Mouse (Mus musculus): ENCODE results near the gene Mvb12a. TPM values are rescaled to one million over a fixed set of nuclear protein-coding genes. Genes with fewer than 3 reads are reported as not detected.

Mvb12a gene
- polyA plus RNA-seq, 1 experiment from 2014 or later, result 66.6 TPM

DNA sequence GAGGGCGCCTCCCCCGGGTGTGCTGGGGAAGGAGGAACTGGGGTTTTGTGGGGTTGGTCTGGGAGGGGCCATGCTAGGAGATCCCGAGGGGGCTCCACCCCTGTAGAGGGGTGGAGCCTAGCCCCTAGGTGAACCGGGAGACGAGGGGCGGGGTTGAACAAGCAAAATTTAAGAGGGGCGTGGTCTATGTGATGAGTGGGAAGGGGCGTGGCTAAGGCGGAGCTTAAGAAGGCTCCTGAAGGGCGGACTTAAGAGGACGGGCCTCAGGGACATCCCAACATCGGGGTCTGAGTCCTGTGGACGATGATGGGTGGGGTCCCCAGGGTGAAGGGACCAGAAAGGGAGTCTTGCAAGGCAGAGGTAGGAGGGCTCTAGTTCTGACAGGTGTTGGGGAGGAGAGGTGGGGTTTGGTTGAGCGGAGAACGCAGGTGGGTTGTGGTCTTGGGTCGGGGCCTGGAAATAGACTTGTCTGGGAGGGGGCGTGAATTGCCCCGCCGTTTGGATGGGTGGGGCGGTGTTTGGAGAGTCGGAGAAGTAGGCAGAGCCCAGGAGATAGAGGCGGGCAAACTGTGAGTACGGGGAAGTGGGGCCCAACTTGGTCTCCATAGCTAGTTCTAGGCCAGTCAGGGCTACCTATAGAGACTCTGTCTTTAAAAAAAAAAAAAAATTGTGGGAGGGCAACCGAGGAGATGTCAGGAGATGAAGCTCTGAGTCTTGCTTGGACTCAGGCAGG lies 16.4 kb downstream of the Mvb12a start:
- Histone ChIP-seq H3K27ac (no peak overlapping the region), H3K27me3 (ENCODE audit: control insufficient read depth, insufficient read depth, low read length) (peaks cover 88% of the 10 kb centered on the region), H3K4me1 (replicated peaks; ENCODE audit: control insufficient read depth, insufficient read depth, low read length) (0 out of 2 replicates have a peak, but pooled peaks cover 4% of the 10 kb centered on the region), H3K4me3 (replicated peaks; ENCODE audit: low read length) (peak overlapping the region; percentile 18), H3K36me3 (replicated peaks; ENCODE audit: control insufficient read depth, insufficient read depth) (no peaks in the 10 kb centered on the region), H3K9ac (no peak overlapping the region), H3K4me2 (replicated peaks) (peak overlapping the region; percentile 38), H3K9me3 (ENCODE audit: control insufficient read depth, low read length) (no peaks in the 10 kb centered on the region)
- ATAC-seq (ENCODE audit: low FRiP score) (0 out of 2 replicates have a peak, but pooled peaks have one; percentile 10), DNase-seq (ENCODE audit: low spot score) (no peak)
- WGBS, result 3% methylated on average over 24 of the region's 24 CpGs

DNA sequence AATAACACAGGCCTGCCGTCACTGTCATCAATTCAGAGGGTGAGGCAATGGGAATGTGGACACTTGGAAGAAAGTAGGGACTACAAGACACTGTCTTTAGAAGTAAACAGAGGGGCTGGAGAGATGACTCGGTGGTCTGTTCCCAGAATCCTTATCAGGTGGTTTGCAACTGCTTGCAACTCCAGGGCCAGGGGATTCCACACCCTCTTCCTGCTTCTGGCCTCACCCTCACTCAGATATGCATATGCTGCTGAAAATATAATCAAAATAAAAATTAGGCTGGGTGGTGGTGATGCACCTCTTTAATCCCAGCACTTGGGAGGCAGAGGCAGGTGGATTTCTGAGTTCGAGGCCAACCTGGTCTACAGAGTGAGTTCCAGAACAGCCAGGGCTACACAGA lies 17.3 kb downstream of the Mvb12a start:
- H3K9ac ChIP-seq, result no peak overlapping the region
- H3K27me3 ChIP-seq (ENCODE audit: control insufficient read depth, insufficient read depth, low read length), result peaks cover 90% of the 10 kb centered on the region
- 0 out of 2 replicates have a peak, but pooled peaks cover 4% of the 10 kb centered on the region for H3K4me1 ChIP-seq (replicated peaks; ENCODE audit: control insufficient read depth, insufficient read depth, low read length)
- H3K9me3 ChIP-seq (ENCODE audit: control insufficient read depth, low read length), result no peaks in the 10 kb centered on the region
- H3K4me3 ChIP-seq (replicated peaks; ENCODE audit: low read length), result no peak overlapping the region
- H3K27ac ChIP-seq, result no peak overlapping the region
- no peaks in the 10 kb centered on the region for H3K36me3 ChIP-seq (replicated peaks; ENCODE audit: control insufficient read depth, insufficient read depth)
- no peak for ATAC-seq (ENCODE audit: low FRiP score)
- H3K4me2 ChIP-seq (replicated peaks), result no peak overlapping the region
- DNase-seq (ENCODE audit: low spot score), result no peak
- WGBS, result 79% methylated on average over 3 of the region's 3 CpGs

DNA sequence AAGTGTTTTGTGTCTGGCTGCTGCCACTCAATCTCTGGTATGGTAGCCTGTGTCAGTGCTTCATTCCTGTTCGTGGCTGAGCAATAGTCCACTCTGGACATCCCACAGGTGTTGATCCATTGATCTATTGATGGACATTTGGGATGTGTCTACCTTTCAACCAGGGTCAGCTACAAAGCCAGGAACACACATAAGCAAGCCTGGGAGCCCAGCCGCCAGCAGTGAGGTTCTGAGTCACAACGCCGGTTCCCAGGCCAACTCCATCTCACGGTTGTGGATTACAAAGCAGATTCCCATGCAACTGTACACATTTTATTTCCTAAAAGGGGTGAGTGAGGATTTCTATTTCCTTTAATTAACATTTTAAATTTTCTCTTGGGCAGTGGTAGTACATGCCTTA lies 18.0 kb downstream of the Mvb12a start:
- Histone ChIP-seq H3K9ac (no peak overlapping the region), H3K27ac (no peak overlapping the region), H3K36me3 (replicated peaks; ENCODE audit: control insufficient read depth, insufficient read depth) (no peaks in the 10 kb centered on the region), H3K4me2 (replicated peaks) (no peak overlapping the region), H3K9me3 (ENCODE audit: control insufficient read depth, low read length) (no peaks in the 10 kb centered on the region), H3K4me3 (replicated peaks; ENCODE audit: low read length) (no peak overlapping the region), H3K4me1 (replicated peaks; ENCODE audit: control insufficient read depth, insufficient read depth, low read length) (0 out of 2 replicates have a peak, but pooled peaks cover 4% of the 10 kb centered on the region), H3K27me3 (ENCODE audit: control insufficient read depth, insufficient read depth, low read length) (peaks cover 83% of the 10 kb centered on the region)
- ATAC-seq (ENCODE audit: low FRiP score), result no peak
- 87% methylated on average over 5 of the region's 5 CpGs for WGBS
- no peak for DNase-seq (ENCODE audit: low spot score)

DNA sequence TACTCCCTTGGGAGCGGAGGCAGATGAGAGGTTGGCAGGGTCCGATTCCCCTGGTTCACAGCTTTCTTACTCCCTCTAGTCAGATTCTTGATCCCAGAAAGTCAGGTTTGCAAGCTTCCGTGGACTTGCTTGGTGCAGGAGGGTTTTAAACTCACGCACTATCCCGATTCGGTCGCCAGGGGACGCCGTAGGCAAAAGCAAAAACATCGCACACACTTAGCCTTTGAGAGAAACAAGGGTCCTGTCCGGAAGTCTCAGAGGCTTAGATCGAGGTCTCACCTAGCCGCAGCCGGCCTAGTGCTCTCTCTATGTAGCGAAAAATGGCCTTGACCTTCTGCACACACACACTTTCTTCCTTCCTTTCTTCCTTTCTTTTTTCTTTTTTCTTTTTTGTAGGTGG lies 18.7 kb downstream of the Mvb12a start:
- H3K27me3 ChIP-seq (ENCODE audit: control insufficient read depth, insufficient read depth, low read length), result peaks cover 77% of the 10 kb centered on the region
- no peaks in the 10 kb centered on the region for H3K36me3 ChIP-seq (replicated peaks; ENCODE audit: control insufficient read depth, insufficient read depth)
- 0 out of 2 replicates have a peak, but pooled peaks cover 4% of the 10 kb centered on the region for H3K4me1 ChIP-seq (replicated peaks; ENCODE audit: control insufficient read depth, insufficient read depth, low read length)
- peak; percentile 80 for DNase-seq (ENCODE audit: low spot score)
- no peak overlapping the region for H3K27ac ChIP-seq
- H3K9ac ChIP-seq, result no peak overlapping the region
- H3K4me2 ChIP-seq (replicated peaks), result no peak overlapping the region
- WGBS, result 3% methylated on average over 15 of the region's 15 CpGs
- no peak for ATAC-seq (ENCODE audit: low FRiP score)
- no peak overlapping the region for H3K4me3 ChIP-seq (replicated peaks; ENCODE audit: low read length)
- no peaks in the 10 kb centered on the region for H3K9me3 ChIP-seq (ENCODE audit: control insufficient read depth, low read length)

DNA sequence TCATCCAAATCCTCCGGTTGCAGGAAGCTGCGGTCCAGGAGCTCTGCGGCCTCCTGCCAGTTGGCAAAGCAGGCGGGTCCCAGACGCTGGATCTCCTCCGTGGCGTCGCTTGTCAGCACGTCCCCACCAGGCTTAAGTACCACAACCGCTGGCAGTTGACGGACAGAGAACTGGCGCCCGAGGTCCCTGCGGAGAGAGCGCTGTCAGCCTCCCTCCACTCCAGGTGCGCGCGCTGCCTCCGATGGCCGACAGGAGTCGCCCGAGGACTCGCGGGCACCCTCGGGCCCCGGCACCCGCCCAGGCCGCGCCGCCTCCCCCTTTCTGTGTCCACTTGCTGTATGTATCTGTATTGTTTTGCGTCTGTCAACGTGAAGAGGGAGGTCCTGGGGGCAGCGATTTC lies 20.0 kb downstream of the Mvb12a start:
- Histone ChIP-seq H3K4me2 (replicated peaks) (peak overlapping the region; percentile 40), H3K27me3 (ENCODE audit: control insufficient read depth, insufficient read depth, low read length) (peaks cover 70% of the 10 kb centered on the region), H3K27ac (no peak overlapping the region), H3K36me3 (replicated peaks; ENCODE audit: control insufficient read depth, insufficient read depth) (no peaks in the 10 kb centered on the region), H3K4me3 (replicated peaks; ENCODE audit: low read length) (peak overlapping the region; percentile 20), H3K9me3 (ENCODE audit: control insufficient read depth, low read length) (no peaks in the 10 kb centered on the region), H3K9ac (peak overlapping the region; percentile 6; the same call in 1 of the 2 replicates), H3K4me1 (replicated peaks; ENCODE audit: control insufficient read depth, insufficient read depth, low read length) (0 out of 2 replicates have a peak, but pooled peaks cover 4% of the 10 kb centered on the region)
- peak; percentile 33; the same call in 1 of the 2 replicates for ATAC-seq (ENCODE audit: low FRiP score)
- DNase-seq (ENCODE audit: low spot score), result peak; percentile 63
- WGBS, result under 1% methylated on average over 33 of the region's 33 CpGs

DNA sequence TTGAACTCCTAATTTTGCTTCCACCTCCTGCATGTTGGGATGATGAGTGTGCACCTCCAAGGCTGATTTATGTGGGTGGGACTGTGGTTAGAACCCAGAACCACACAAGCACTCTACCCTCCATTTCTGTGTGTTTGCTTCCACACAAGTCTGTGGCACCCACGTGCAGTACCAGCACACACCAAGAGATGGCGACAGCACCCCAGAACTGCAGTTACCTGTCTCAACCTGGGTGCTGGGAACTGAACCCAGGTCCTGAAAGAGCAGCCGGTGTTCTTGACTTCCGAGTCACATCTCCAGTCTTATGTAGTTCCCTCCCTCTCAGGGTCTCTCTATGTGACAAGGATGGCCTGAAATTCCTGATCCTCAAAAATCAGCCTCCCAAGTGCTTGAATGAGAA lies 21.3 kb downstream of the Mvb12a start:
- H3K27ac ChIP-seq, result no peak overlapping the region
- DNase-seq (ENCODE audit: low spot score), result no peak
- ATAC-seq (ENCODE audit: low FRiP score), result no peak
- 90% methylated on average over 4 of the region's 4 CpGs for WGBS
- no peak overlapping the region for H3K9ac ChIP-seq
- H3K4me3 ChIP-seq (replicated peaks; ENCODE audit: low read length), result no peak overlapping the region
- H3K4me1 ChIP-seq (replicated peaks; ENCODE audit: control insufficient read depth, insufficient read depth, low read length), result peaks cover 4% of the 10 kb centered on the region; the same call in 1 of the 2 replicates
- H3K36me3 ChIP-seq (replicated peaks; ENCODE audit: control insufficient read depth, insufficient read depth), result no peaks in the 10 kb centered on the region
- no peaks in the 10 kb centered on the region for H3K9me3 ChIP-seq (ENCODE audit: control insufficient read depth, low read length)
- H3K4me2 ChIP-seq (replicated peaks), result no peak overlapping the region
- peaks cover 58% of the 10 kb centered on the region for H3K27me3 ChIP-seq (ENCODE audit: control insufficient read depth, insufficient read depth, low read length)

DNA sequence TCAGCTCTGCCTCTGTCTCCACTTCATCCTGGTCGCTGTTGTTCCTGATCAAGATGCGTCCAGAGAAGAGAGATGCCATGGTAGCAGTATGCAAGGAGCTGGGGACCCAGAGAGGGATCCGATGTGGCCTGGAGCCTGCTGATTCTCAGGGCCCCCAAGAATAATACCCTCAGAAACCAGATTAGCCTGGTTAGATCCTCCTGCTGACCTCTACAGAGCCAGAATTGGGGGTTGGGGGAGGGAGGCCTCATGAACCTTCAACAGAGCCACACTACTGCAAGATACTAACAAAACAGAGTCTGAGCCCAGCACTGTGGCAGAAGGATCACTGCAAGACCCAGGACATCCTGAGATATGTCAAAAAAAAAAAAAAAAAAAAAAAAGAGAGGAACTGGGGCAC lies 23.8 kb downstream of the Mvb12a start, which contains the start of gene Nxnl1:
TSS of gene Nxnl1 (minus strand) at position 101 of the 400 bp plus-strand sequence.
- H3K9me3 ChIP-seq (ENCODE audit: control insufficient read depth, low read length), result no peaks in the 10 kb centered on the region

DNA sequence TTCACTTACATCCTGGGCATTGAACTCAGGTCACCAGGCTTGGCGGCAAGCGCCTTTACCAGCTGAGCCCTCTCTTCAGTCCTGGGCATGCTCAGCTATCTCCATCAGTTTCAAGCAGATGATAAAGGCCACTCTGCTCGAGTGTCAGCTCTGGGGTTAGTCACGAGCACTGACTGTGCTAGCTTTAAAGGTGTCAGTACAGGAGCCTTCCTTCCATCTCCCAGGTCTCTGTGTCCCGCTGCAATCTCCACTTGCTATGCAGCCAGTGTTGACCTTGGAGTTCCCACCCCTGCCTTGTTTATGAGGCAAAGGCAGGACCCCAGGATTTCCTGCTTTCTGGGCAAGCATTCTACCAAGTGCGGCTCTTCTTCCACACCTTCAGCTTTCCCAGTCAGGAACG lies 24.9 kb downstream of the Mvb12a start:
- H3K36me3 ChIP-seq (replicated peaks; ENCODE audit: control insufficient read depth, insufficient read depth), result no peaks in the 10 kb centered on the region
- H3K9me3 ChIP-seq (ENCODE audit: control insufficient read depth, low read length), result no peaks in the 10 kb centered on the region
- H3K4me2 ChIP-seq (replicated peaks), result no peak overlapping the region
- WGBS, result 78% methylated on average over 7 of the region's 7 CpGs
- no peak for ATAC-seq (ENCODE audit: low FRiP score)
- peaks cover 24% of the 10 kb centered on the region for H3K27me3 ChIP-seq (ENCODE audit: control insufficient read depth, insufficient read depth, low read length)
- no peak overlapping the region for H3K4me3 ChIP-seq (replicated peaks; ENCODE audit: low read length)
- no peak overlapping the region for H3K9ac ChIP-seq
- no peak for DNase-seq (ENCODE audit: low spot score)
- peaks cover 22% of the 10 kb centered on the region for H3K4me1 ChIP-seq (replicated peaks; ENCODE audit: control insufficient read depth, insufficient read depth, low read length)
- H3K27ac ChIP-seq, result no peak overlapping the region

More for the DNA sequence above, 23.8 kb downstream of the Mvb12a start, which contains the start of gene Nxnl1:
- Histone ChIP-seq H3K36me3 (replicated peaks; ENCODE audit: control insufficient read depth, insufficient read depth) (no peaks in the 10 kb centered on the region), H3K4me2 (replicated peaks) (no peak within 1 kb of the TSS), H3K9ac (no peak within 1 kb of the TSS), H3K27me3 (ENCODE audit: control insufficient read depth, insufficient read depth, low read length) (peaks cover 34% of the 10 kb centered on the region), H3K27ac (no peak within 1 kb of the TSS), H3K4me3 (replicated peaks; ENCODE audit: low read length) (no peak within 1 kb of the TSS), H3K4me1 (replicated peaks; ENCODE audit: control insufficient read depth, insufficient read depth, low read length) (peaks cover 12% of the 10 kb centered on the region)
- 56% methylated on average over 3 of the region's 3 CpGs for WGBS
- no peak for DNase-seq (ENCODE audit: low spot score)
- no peak for ATAC-seq (ENCODE audit: low FRiP score)

DNA sequence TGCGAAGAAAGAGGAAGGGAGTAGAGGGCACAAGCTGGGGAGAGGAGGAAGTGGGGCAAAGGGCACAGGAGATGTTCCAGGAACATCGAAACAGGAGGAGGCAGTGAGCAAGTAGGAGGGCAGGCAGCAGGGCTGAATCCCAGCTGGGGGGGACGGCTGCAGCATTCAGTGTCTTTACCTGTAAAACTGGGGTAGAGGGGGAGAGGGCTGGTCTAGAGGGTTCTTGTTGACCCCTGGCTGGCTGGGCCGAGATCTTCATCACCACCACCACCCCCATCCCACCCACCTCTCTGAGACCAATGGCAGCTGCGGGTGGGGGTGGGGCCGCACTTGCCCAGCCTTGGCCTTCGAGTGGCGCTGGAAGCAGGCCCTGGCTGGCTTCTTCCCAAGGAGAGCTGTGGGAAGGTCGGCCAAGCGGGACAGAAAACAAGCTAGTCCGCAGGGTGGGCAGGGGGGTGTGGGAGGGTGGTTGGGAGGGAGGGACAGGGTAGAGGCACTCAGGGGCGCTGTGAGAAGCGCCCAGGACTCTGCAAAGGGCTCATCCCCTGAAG lies 25.7 kb downstream of the Mvb12a start, which contains the start of gene Slc27a1:
TSS of gene Slc27a1 (plus strand) at position 496 of the 551 bp plus-strand sequence.
- WGBS, result 13% methylated on average over 13 of the region's 13 CpGs
- Histone ChIP-seq H3K4me1 (replicated peaks; ENCODE audit: control insufficient read depth, insufficient read depth, low read length) (peaks cover 25% of the 10 kb centered on the region), H3K9me3 (ENCODE audit: control insufficient read depth, low read length) (no peaks in the 10 kb centered on the region), H3K27me3 (ENCODE audit: control insufficient read depth, insufficient read depth, low read length) (peaks cover 15% of the 10 kb centered on the region), H3K4me3 (replicated peaks; ENCODE audit: low read length) (peak within 1 kb of the TSS; percentile 51), H3K27ac (peak within 1 kb of the TSS; percentile 83), H3K36me3 (replicated peaks; ENCODE audit: control insufficient read depth, insufficient read depth) (no peaks in the 10 kb centered on the region), H3K9ac (peak within 1 kb of the TSS; percentile 80), H3K4me2 (replicated peaks) (peak within 1 kb of the TSS; percentile 89)
- peak; percentile 4; the same call in 1 of the 2 replicates for ATAC-seq (ENCODE audit: low FRiP score)
- DNase-seq (ENCODE audit: low spot score), result peak; percentile 51

Measured in hindbrain, embryonic 14.5 days (tissue).